Mouse (Mus musculus) brain, adult 10 weeks (tissue): ENCODE results near the gene Olfr724. TPM values are rescaled to one million over a fixed set of nuclear protein-coding genes. Genes with fewer than 3 reads are reported as not detected.

Experiments used
- polyA plus RNA-seq: library from polyadenylated mRNA; stranded (reverse); fragments of 350-450 nt; fragmentation: Illumina TruSeq; extraction: RNeasy Lipid Tissue Mini Kit (QIAGEN cat#74804); gene quantifications from one replicate; pipeline ENCODE4 v1.2.3, GENCODE M21; 2015; ENCODE audit warnings: low read depth, low replicate concordance

Gene Olfr724
- not detected for polyA plus RNA-seq

DNA sequence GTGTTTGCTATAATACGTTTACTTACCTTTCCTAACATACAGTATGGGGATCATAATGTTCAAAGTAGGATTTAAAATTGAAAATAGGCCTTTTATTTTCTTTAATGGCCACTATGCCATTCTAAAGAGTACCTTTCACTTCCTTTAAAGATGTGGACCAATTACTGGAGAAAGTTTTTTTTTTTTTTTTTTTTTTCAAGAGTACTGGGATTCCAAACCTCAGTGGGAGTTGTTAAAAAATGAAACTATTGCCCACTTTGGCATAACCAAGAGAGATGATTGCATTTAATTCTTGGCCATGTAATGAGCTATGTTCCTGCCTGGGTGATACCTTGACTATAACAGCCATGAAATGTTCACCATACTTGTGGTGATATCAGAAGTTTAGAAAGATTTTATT, at the start of gene Olfr724:
Olfr724 (minus strand) TSS at position 101 of the 400 bp plus-strand sequence.

DNA sequence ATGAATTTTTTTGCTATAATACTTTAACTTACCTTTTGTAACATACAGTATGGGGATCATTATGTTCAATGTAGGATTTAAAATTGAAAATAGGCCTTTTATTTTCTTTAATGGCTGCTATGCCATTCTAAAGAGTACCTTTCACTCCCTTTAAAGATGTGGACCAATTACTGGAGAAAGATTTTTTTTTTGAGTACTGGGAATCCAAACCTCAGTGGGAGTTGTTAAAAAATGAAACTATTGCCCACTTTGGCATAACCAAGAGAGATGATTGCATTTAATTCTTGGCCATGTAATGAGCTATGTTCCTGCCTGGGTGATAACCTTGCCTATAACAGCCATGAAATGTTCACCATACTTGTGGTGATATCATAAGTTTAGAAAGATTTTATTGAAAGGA, 31.4 kb downstream of the Olfr724 start, which contains the start of gene Olfr723:
Olfr723 (minus strand) TSS at position 101 of the 400 bp plus-strand sequence.

Other genes starting within 250 kb of the Olfr724 start
- 25.8 TPM for gene Armh4, start 179.9 kb downstream of the Olfr724 start, polyA plus RNA-seq
- gene Olfr722, start 61.3 kb downstream of the Olfr724 start, polyA plus RNA-seq, result not detected
- not detected for gene Olfr723, start 31.5 kb downstream of the Olfr724 start, polyA plus RNA-seq
- gene Olfr725, start 77.1 kb upstream of the Olfr724 start, polyA plus RNA-seq, result not detected
- not detected for gene Olfr726, start 127.7 kb upstream of the Olfr724 start, polyA plus RNA-seq
- not detected for gene Olfr727, start 159.9 kb upstream of the Olfr724 start, polyA plus RNA-seq
- not detected for gene Olfr728, start 179.4 kb upstream of the Olfr724 start, polyA plus RNA-seq
- gene Olfr729, start 189.6 kb upstream of the Olfr724 start, polyA plus RNA-seq, result not detected
- gene Olfr730, start 224.9 kb upstream of the Olfr724 start, polyA plus RNA-seq, result not detected